Mouse (Mus musculus) limb, embryonic 13.5 days (tissue): ENCODE measurements around the gene Rbfox1. TPM values are rescaled to one million over a fixed set of nuclear protein-coding genes. Genes with fewer than 3 reads are reported as not detected.
A peak's percentile ranks its signal among the peaks of the same experiment; 100 is the strongest.

Experiments used
- ATAC-seq: fragments of 200-750 bp; cut with Nextera tagmentation; 2 replicates; pipeline ENCODE4 v1.8.0; 2017; ENCODE audit warnings: low read depth, moderate number of reproducible peaks, moderate TSS enrichment; ENCODE audit not compliant: low FRiP score
- H3K27ac ChIP-seq: fragments of 300-500 bp; sonication (generic); 2 replicates; pipeline ENCODE4 v1.5.1; 2015; ENCODE audit warnings: inconsistent platforms, mild to moderate bottlenecking, moderate library complexity
- H3K27me3 ChIP-seq: fragments of 300-500 bp; sonication (generic); 2 replicates; pipeline ENCODE4 v1.6.1; 2015; ENCODE audit warnings: mild to moderate bottlenecking, inconsistent platforms
- H3K36me3 ChIP-seq: fragments of 300-500 bp; sonication (generic); 2 replicates; pipeline ENCODE4 v1.6.1; 2015; ENCODE audit warnings: inconsistent platforms, mild to moderate bottlenecking, moderate library complexity
- H3K4me1 ChIP-seq: fragments of 300-500 bp; sonication (generic); 2 replicates; pipeline ENCODE4 v1.6.1; 2015; ENCODE audit warnings: inconsistent platforms
- H3K4me2 ChIP-seq: fragments of 300-500 bp; sonication (generic); replicated peaks from 2 replicates; pipeline ENCODE4 v1.6.1; 2015; ENCODE audit warnings: inconsistent platforms, mild to moderate bottlenecking, moderate library complexity
- H3K4me3 ChIP-seq: fragments of 300-500 bp; sonication (generic); 2 replicates; pipeline ENCODE4 v1.5.1; 2015; ENCODE audit warnings: moderate library complexity, mild to moderate bottlenecking, inconsistent platforms
- H3K9ac ChIP-seq: fragments of 300-500 bp; sonication (generic); 2 replicates; pipeline ENCODE4 v1.6.1; 2015; ENCODE audit warnings: mild to moderate bottlenecking, inconsistent platforms
- H3K9me3 ChIP-seq: fragments of 300-500 bp; sonication (generic); 2 replicates; pipeline ENCODE4 v1.6.1; 2016; ENCODE audit warnings: inconsistent platforms
- WGBS: fragments of 180-500 bp; shearing (Covaris S2); methylation state at CpG from one replicate; pipeline ENCODE4 v1.1.7; 2015; 5-methylcytosine and 5-hydroxymethylcytosine counted together
- polyA plus RNA-seq: library from polyadenylated mRNA; unstranded; fragments of >200 nt; fragmentation: Nextera tagmentation; extraction: Ambion mirVana; gene quantifications from 2 replicates; pipeline ENCODE4 v1.2.1, GENCODE M21; 2015

The Rbfox1 gene
- polyA plus RNA-seq, 1 experiment from 2014 or later, result 4.1 TPM

- 10% methylated on average over 12 of the region's 12 CpGs for WGBS
- H3K9ac ChIP-seq, result no peak overlapping the region; the same call in 1 of the 2 replicates
- no peaks in the 10 kb centered on the region for H3K36me3 ChIP-seq
- ATAC-seq, result peak; percentile 73
- peak overlapping the region; percentile 55 for H3K4me2 ChIP-seq
- no peaks in the 10 kb centered on the region for H3K9me3 ChIP-seq
- H3K27ac ChIP-seq, result peak overlapping the region; percentile 49
- H3K4me3 ChIP-seq, result peak overlapping the region; percentile 24
- H3K4me1 ChIP-seq, result peaks cover 9% of the 10 kb centered on the region
- no peaks in the 10 kb centered on the region for H3K27me3 ChIP-seq
Observed at GRCm38 (mm10) chr16:7419655-7420281, 1534.6 kb downstream of the Rbfox1 start.

- Histone ChIP-seq H3K9me3 (no peaks in the 10 kb centered on the region), H3K4me2 (no peak overlapping the region), H3K4me3 (no peak overlapping the region), H3K27ac (no peak overlapping the region), H3K9ac (no peak overlapping the region), H3K27me3 (no peaks in the 10 kb centered on the region), H3K36me3 (no peaks in the 10 kb centered on the region), H3K4me1 (no peaks in the 10 kb centered on the region)
- WGBS, result 80% methylated on average over 3 of the region's 3 CpGs
- no peak for ATAC-seq
Observed at GRCm38 (mm10) chr16:7425386-7426089, 1540.4 kb downstream of the Rbfox1 start.

DNA sequence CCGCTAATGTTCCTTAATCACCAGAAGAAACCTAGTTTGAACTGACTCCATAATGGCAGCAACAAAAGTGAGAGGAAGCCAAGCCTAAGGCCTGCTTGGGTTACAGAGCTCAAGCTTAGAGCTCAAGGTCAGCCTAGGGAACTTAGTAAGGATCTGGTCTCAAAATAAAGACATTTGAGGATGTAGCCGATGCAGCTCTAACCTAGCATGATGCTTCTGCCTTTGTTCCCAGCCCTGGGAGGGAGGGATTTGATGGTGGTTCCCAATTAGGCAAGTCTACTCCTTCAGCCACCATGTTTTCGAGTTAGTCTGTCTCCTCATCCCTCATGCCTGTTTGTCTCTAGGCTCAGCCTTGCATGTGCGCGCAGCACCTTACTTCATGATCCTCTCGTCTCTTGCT lies 1548.1 kb downstream of the Rbfox1 start:
- Histone ChIP-seq H3K9ac (no peak overlapping the region), H3K4me1 (no peaks in the 10 kb centered on the region), H3K36me3 (no peaks in the 10 kb centered on the region), H3K27ac (no peak overlapping the region), H3K4me3 (no peak overlapping the region), H3K9me3 (no peaks in the 10 kb centered on the region), H3K4me2 (no peak overlapping the region), H3K27me3 (no peaks in the 10 kb centered on the region)
- ATAC-seq, result no peak
- WGBS, result 88% methylated on average over 6 of the region's 6 CpGs

DNA sequence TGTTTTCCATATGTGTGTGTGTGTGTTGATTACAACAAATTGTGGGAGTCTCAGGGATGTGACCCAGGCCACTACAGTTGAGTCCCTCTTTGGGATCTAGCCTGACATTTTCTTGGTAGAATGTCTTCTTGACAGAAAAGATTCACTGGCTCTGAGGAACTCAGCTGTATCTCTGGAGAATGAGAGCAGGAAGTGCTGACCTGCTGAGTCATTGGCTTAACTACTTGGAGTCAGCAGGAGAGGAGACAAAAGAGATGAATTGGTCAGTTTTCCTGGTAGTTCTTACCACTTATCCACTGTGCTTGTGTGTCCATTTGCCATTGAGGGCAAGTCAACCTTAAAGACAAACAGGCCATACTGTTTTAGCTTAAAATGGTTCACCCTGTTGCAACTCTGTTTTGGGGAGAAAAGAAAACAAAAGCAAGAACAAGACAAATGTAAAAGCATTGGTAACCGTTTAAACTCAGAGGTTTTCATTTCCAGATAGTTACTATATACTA lies 1561.7 kb downstream of the Rbfox1 start:
- no peak overlapping the region for H3K4me3 ChIP-seq
- no peaks in the 10 kb centered on the region for H3K36me3 ChIP-seq
- no peak overlapping the region for H3K4me2 ChIP-seq
- whole genome bisulfite sequencing, result 83% methylated on average over 1 of the region's 1 CpGs
- no peak for ATAC-seq
- no peak overlapping the region for H3K9ac ChIP-seq
- no peaks in the 10 kb centered on the region; the same call in 1 of the 2 replicates for H3K9me3 ChIP-seq
- peaks cover 9% of the 10 kb centered on the region for H3K4me1 ChIP-seq
- H3K27ac ChIP-seq, result no peak overlapping the region
- no peaks in the 10 kb centered on the region for H3K27me3 ChIP-seq

DNA sequence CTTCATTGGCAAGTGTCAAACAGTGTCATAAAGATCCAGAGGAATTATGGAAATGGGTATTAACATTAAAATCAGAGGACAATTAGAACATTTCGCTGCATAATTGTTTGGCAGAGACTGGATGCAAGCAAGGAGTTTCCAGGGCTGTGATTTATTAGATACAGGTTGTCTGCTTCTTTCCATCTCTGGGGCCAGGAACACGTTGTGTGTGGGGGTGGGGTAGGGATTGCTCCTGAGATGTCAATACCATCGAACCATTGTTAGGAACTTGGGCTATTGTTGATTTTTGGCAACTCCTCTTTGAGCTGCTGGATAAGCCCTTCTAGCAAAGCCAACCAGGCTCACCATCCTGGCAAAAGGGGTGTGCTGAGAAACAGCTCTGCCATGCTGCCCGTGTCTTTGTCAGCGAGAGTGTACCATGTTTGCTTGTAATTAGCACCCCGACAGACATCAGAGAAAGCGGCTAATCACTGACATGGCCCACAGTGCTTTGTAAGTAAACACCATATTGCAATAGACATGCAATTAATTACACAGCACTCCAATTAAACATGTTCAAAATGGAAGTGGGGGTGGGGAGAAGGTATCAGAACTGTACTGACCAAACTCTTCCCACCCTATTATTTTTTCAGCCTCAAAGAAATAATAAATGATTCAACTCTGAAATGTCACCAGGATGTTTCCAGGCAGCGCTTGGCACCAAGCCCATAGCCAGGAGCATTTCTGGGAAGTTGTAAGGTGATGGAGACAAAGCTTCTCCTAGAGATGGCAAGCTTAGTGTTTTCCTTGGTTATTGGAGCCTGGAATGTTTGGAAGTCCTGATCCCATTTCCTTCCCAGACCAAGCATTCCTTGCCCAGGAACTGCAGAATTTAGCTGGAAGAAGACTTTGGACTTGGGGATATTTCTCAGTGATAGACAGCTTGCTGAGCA lies 1562.8 kb downstream of the Rbfox1 start:
- H3K27ac ChIP-seq, result 0 out of 2 replicates have a peak overlapping the region, but pooled peaks have one; percentile 6
- no peak overlapping the region for H3K4me3 ChIP-seq
- 49% methylated on average over 8 of the region's 8 CpGs for WGBS
- H3K27me3 ChIP-seq, result no peaks in the 10 kb centered on the region
- peaks cover 9% of the 10 kb centered on the region for H3K4me1 ChIP-seq
- no peaks in the 10 kb centered on the region for H3K36me3 ChIP-seq
- ATAC-seq, result no peak
- H3K4me2 ChIP-seq, result no peak overlapping the region
- no peaks in the 10 kb centered on the region; the same call in 1 of the 2 replicates for H3K9me3 ChIP-seq
- H3K9ac ChIP-seq, result no peak overlapping the region

DNA sequence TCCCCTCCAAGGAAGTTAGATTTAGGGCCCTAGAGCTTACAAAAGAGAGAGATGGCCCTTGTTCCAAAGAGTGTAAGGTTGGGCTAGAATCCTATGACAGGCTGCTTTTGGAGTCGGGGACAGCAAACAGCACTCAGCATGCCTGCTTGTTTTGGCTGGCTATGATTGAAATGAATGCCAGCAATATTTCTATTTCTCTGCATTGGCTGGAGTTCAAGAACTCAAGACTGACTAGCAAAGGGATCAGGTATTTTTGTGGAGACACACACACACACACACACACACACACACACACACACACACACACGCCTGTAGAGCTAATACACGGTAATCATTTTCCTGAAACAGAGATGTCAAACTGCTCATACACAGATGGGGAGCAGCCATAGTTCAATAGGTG lies 1566.0 kb downstream of the Rbfox1 start:
- Histone ChIP-seq H3K36me3 (no peaks in the 10 kb centered on the region), H3K27me3 (no peaks in the 10 kb centered on the region), H3K9me3 (no peaks in the 10 kb centered on the region; the same call in 1 of the 2 replicates), H3K4me1 (peaks cover 9% of the 10 kb centered on the region), H3K9ac (no peak overlapping the region), H3K4me2 (no peak overlapping the region), H3K27ac (no peak overlapping the region), H3K4me3 (no peak overlapping the region)
- WGBS, result 87% methylated on average over 3 of the region's 3 CpGs
- ATAC-seq, result no peak

DNA sequence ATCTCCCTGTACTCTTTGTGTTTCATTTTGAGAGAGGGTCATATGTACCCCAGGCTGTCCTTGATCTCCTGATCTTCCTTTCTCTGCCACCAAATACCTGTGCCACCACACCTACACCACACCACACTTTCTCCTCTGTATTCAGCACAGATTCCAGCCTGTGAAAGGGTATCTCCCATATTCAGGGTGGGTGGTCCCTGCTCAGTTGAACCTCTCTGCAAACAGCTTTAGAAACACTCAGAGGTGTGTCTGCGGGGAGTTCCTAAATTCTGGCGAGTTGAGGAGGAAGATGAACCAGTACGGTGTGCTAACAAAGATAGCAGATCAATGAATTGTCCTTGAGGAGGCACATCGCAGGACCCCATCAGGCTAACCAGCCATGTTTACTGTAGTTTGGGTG lies 1572.4 kb downstream of the Rbfox1 start:
- no peaks in the 10 kb centered on the region for H3K27me3 ChIP-seq
- H3K36me3 ChIP-seq, result no peaks in the 10 kb centered on the region
- 86% methylated on average over 4 of the region's 4 CpGs for WGBS
- no peak overlapping the region for H3K4me3 ChIP-seq
- no peak overlapping the region for H3K9ac ChIP-seq
- no peaks in the 10 kb centered on the region for H3K4me1 ChIP-seq
- no peaks in the 10 kb centered on the region for H3K9me3 ChIP-seq
- no peak for ATAC-seq
- H3K4me2 ChIP-seq, result no peak overlapping the region
- H3K27ac ChIP-seq, result no peak overlapping the region
